Mouse (Mus musculus): Measurements from ENCODE around the gene Fam240b. TPM values are rescaled to one million over a fixed set of nuclear protein-coding genes. Genes with fewer than 3 reads are reported as not detected.

The Fam240b gene
- not detected in 2 replicates for total RNA-seq (2023)

GRCm38 (mm10) chr13:64497692-64498091 lies at the start of gene Fam240b:
Gene Fam240b (minus strand): TSS chr13:64497792.

GRCm38 (mm10) chr13:64432017-64432995 lies 65.3 kb downstream of the Fam240b start, which contains the start of gene Cdk20:
Gene Cdk20 (plus strand): TSS chr13:64432314.

Other genes with a start within 250 kb of the Fam240b start
- gene Cdc14b, start 222.5 kb downstream of the Fam240b start, total RNA-seq (2023): 2.4 and 3.1 TPM in 2 replicates
- gene Aaed1, start 185.1 kb downstream of the Fam240b start, total RNA-seq (2023): 28.1 and 29.5 TPM in 2 replicates
- gene Ctsl, start 126.9 kb downstream of the Fam240b start, total RNA-seq (2023): 93.4 and 110 TPM in 2 replicates
- 2.4 and 3.8 TPM in 2 replicates for gene Cdk20, start 65.5 kb downstream of the Fam240b start, total RNA-seq (2023)

Data from neutrophil, adult 65 days (primary cell).